Mouse (Mus musculus) testis, postnatal 14 days (tissue): ENCODE measurements around the gene Cep152.

Experiments used
- DNase-seq: peaks from one replicate; pipeline ENCODE4 v3.0.0; 2021; ENCODE audit warnings: low spot score

Gene Cep152

DNA sequence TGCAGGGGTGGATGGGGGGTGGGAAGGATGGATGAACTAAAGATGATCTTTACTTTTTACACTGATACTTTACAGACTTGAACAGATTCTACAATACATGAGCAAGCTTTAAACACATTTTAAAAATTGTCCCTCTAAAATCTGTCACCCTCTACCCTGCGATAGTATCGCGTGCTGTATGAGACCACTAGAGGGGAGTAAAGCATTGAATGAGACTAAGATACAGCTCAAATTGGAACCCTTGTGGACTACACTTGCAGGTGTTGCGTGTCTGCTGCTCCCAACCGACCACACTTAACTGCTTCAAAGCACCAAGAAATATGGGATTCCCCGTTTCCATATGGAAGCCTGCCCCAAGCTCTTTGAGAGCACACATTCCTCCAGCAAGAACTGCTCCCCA lies 69.1 kb downstream of the Cep152 start:
- DNase-seq: no peak

DNA sequence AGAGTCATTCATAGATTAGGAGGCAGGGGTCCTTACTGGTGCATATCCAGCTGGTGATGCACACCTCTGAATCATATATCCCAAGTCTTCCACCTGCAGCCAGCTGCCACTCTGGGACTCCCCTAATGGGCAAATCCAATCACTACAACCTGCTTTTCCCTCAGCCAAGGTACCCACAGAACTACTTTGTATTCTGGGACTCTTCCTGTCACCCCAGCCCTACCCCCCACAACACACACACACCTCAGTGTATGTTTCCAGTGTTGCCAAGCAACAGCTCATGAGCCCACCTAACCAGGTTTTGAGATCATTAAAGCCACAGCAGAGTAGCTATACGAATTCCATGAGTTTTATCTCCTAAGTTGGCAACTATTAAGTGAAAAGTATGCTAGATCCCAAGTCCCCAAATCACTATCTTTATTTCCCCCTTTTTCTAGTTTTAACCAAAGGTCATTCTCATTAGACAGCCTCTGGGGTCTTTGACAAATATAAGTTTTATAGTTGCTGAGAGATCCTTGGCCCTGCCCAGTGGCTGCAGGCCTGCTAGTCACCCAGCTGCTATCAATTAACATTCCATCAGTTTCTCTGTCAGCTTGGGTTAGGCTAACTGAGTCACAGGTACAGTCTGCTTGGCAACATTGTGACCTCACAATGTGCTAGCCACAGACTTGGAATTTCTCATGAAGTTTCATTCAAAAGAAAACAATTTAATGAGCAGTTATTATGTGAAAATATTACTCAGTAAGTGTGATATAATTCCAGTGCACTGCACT lies 75.9 kb downstream of the Cep152 start:
- no peak for DNase-seq

DNA sequence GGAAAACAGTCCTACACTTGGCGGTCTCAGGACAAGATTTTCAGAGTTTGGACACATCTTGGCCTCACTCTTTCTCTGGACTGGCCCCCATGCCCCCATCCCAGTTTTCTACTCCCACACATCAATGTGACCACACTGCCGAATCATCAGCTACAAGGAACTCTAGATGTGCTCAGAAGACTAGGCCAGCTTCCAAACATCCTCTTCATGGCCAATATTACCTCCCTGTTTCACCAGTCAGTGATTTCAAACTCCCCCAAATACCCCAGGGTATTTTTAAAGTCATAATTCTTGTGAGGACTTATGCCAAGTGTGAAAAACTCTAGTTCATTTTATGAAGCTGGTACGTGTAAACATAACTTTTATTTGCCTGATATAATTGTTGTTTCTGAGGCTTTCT lies 79.9 kb downstream of the Cep152 start:
- DNase-seq: no peak

DNA sequence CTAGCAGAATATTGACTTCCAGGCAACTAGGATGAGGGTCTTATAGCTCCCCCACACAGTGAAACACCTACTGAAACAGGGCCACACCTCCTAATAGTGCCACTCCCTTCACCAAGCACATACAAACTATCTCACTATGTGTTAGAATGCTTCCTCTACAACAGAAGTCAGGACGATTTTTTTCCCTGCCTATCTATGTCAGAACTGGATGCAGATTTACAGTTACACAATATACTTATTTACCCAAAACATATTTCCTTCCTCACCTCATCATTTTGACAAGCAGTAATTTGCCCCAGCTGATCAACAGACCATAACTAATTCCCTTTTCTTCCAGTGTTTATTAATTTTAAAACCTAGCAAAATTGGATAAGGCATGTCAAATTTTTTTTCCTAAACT lies 81.3 kb downstream of the Cep152 start:
- DNase-seq: no peak

DNA sequence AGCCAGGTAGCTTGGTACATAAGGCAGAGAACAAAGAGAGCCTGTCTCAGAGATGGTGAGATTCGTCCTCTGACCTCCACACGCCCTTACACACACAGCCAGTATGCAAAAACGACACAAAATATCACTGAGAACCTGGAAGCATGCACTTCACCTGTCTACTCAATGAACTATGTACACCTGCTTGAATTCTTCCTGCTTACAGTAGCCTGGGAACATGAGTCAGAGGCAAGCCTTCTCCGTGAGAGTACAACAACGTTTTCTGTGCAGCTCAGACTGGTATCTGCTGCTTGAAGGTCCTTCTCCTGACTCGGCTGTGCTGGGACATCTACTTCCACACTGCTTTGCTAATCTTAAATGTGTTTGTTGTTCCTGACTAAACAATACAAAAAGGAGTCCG lies 83.5 kb downstream of the Cep152 start:
- no peak for DNase-seq

DNA sequence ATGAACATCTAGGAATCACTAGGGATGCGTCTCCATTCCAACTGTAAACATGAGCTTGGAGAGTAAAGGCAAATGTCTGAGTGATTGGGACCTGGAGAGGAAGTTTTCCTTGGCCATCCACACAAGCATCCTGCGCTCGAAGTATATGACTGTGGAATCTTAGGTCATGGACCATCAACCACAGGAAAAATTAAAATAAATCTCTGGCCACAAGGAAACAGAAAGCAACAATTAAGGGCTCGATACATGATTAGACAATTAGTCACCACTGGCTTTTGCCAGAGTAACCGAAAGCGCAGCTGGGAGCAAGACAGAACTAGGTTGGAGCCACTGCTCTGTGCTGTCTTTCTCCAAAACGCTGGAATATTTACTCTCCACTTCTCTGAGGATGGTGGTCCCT lies 84.3 kb downstream of the Cep152 start:
- no peak for DNase-seq

DNA sequence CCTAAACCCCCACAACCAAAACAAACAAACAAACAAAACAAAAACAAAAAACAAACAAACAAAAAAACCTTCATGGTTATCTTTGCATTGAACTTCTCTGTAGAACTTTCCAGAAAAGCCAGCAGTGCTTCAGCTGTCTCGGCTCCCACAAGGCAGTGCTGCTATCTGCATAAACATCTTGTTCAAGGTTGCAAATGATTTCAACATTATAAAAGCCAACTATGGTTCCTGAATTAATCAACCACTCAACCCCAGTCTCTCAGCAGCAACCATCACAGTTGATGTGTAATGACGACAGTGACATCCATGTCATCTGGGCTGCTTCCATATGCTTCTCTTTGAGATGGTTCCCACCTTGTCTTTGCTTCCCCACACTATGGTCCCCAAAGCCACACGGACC lies 85.3 kb downstream of the Cep152 start:
- DNase-seq: no peak

DNA sequence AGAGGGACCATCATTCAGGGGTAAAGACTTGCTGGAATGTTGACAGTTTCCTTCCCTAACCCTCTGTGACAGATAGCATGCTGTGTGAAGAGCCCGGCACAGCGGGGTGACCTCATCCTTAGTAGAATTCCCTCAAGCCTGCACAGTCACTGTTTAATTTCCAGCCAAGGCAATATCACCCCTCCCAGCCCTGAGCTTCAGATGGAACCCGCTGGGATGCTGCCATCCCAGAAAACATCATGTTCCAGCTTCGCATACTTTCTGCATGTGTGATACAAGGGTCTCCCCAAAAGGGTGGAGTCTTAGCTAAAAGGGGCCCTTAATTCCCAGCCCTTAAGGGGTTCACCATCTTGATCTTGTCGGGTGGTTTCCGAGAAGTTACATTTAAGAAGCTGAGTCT lies 94.2 kb downstream of the Cep152 start:
- DNase-seq: no peak

DNA sequence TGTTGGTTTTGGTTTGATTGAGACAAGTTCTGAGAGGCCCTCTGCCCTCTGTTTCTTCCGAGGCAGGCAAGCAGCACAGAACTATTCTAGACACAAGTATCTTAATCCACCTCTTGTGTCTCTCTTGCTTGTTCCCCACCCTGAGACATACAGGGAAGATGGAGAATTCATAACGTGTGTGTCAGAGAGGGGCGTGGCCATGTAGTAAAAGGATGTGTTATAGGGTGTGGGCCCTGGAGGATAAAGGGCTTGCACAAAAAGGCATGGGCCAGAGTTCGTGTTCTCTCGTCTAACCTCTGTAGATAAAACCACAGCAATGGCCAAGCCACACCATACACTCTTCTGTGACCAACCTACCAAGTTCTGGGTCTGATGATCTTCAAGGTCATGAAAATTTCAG lies 98.3 kb downstream of the Cep152 start:
- no peak for DNase-seq

DNA sequence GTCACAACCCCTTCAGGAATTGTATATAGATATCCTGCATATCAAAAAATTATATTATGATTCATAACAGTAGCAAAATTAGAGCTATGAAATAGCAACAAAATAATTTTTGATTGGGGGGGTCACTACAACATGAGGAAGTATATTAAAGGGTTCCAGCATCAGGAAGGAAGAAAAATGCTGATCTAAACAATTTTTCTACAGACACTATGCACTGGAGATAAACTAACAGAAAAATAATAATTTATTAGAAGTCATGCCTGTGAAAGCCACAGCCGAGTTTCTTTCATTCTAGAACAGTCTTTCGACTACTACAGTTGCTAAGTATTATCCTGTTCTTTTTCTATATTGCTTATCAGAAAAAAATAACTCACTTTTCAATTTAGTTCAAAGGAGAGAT lies 99.4 kb downstream of the Cep152 start:
- no peak for DNase-seq

DNA sequence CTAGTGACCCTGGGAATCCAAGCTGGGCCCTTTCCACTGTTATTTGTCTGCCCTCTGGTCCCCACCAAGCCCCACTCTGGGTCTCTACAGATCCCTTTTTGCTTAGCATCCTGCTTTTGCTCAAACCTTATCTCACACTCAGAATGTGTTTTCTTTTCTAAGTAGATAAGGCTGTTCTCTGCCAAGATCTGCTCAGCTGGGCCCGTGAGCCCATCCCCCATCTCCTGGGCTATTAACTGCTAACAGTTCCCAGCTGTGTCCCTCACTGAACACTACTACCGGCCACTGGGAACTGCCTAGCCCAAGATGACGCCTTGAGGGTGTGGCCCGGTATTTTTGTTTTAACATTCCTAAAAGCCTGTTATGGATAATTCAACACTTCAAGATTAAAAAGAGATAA lies 108.3 kb downstream of the Cep152 start:
- DNase-seq: peak; percentile 34

DNA sequence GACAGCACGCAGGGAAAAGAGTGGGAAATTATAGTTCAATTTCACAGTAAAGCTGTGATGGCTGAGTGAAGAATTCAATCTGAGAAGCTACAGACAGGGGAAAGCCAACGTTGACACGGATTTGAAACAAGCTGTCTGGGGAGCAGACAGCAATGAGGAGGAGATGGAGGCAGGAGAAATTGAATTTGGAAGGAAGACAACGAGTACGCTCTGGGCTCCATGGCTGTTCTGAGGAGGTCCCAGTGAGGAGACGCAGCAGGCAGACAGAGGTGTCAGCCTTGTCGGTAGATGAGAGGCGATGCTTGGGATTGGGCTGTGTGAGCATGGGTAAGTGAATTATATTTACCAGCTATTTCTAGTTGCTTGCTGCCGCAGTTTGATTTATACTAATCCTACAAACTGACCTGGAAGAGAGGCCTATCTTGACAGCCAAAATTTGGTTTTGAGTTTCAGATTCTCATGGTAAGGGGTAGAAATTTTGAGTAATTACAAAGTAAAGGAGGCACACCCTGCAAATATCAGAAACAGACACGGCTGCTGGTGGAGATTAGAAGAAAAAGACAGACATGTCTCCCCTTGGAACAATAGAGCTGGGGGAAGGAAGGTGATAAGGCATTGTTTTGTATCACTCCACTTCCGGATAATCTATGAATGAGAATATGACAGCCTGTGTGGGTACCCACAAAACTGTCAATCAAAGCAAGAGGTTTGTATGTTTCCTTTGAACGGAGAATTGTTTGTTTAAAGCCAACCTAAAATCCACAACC lies 109.4 kb downstream of the Cep152 start:
- DNase-seq: no peak

DNA sequence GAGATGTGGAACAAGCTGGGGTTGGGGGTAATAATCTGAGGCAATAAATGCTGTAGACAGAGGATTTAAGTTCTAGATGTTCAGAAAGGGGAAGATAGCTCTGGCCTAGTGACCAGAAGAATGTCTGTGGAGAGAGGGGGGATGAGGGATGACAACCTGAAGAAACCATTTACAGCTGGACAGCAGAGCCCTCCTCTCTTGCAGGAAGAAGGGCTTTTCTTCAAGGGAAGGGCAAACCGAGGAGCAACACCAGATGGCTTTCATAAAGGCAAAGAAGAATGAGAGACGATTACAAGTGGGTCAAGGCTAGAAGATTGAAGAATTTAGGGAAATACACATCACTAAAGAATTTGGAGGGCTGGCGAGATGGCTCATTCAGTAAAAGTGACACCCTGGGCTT lies 110.5 kb downstream of the Cep152 start:
- no peak for DNase-seq
